Mouse (Mus musculus): ENCODE results near the gene Epha5. TPM values are rescaled to one million over a fixed set of nuclear protein-coding genes. Genes with fewer than 3 reads are reported as not detected.

Epha5 gene
- polyA plus RNA-seq, 1 experiment from 2014 or later = 140 TPM

- WGBS = 14% methylated on average over 4 of the region's 4 CpGs
- ATAC-seq = no peak
- Histone ChIP-seq H3K4me1 (replicated peaks; ENCODE audit: control insufficient read depth, insufficient read depth, low read length) (peaks cover 11% of the 10 kb centered on the region), H3K27me3 (replicated peaks; ENCODE audit: control insufficient read depth, insufficient read depth, low read length) (no peaks in the 10 kb centered on the region), H3K9me3 (ENCODE audit: control insufficient read depth, low read length) (no peaks in the 10 kb centered on the region), H3K27ac (ENCODE audit: low read length) (no peak overlapping the region), H3K36me3 (ENCODE audit: control insufficient read depth, insufficient read depth) (no peaks in the 10 kb centered on the region), H3K9ac (replicated peaks; ENCODE audit: low read depth, low read length) (no peak overlapping the region), H3K4me3 (replicated peaks; ENCODE audit: low read length) (no peak overlapping the region), H3K4me2 (ENCODE audit: low read length) (no peak overlapping the region)
These were observed 97.0 kb downstream of the Epha5 start for GRCm38 (mm10) chr5:84320138-84320537.

- H3K9ac ChIP-seq (replicated peaks; ENCODE audit: low read depth, low read length) = no peak overlapping the region
- H3K27me3 ChIP-seq (replicated peaks; ENCODE audit: control insufficient read depth, insufficient read depth, low read length) = no peaks in the 10 kb centered on the region
- WGBS = 50% methylated on average over 8 of the region's 8 CpGs
- no peak overlapping the region for H3K4me2 ChIP-seq (ENCODE audit: low read length)
- peaks cover 11% of the 10 kb centered on the region for H3K4me1 ChIP-seq (replicated peaks; ENCODE audit: control insufficient read depth, insufficient read depth, low read length)
- no peak overlapping the region for H3K4me3 ChIP-seq (replicated peaks; ENCODE audit: low read length)
- peak; percentile 32; the same call in 1 of the 2 replicates for ATAC-seq
- no peaks in the 10 kb centered on the region for H3K9me3 ChIP-seq (ENCODE audit: control insufficient read depth, low read length)
- H3K27ac ChIP-seq (ENCODE audit: low read length) = no peak overlapping the region
- no peaks in the 10 kb centered on the region for H3K36me3 ChIP-seq (ENCODE audit: control insufficient read depth, insufficient read depth)
These were observed 98.3 kb downstream of the Epha5 start for GRCm38 (mm10) chr5:84318814-84319340.

GRCm38 (mm10) chr5:84317839-84318238 is 99.3 kb downstream of the Epha5 start:
- Histone ChIP-seq H3K36me3 (ENCODE audit: control insufficient read depth, insufficient read depth) (no peaks in the 10 kb centered on the region), H3K4me1 (replicated peaks; ENCODE audit: control insufficient read depth, insufficient read depth, low read length) (peaks cover 11% of the 10 kb centered on the region), H3K27ac (ENCODE audit: low read length) (no peak overlapping the region), H3K9me3 (ENCODE audit: control insufficient read depth, low read length) (no peaks in the 10 kb centered on the region), H3K4me3 (replicated peaks; ENCODE audit: low read length) (no peak overlapping the region), H3K4me2 (ENCODE audit: low read length) (no peak overlapping the region), H3K9ac (replicated peaks; ENCODE audit: low read depth, low read length) (no peak overlapping the region), H3K27me3 (replicated peaks; ENCODE audit: control insufficient read depth, insufficient read depth, low read length) (no peaks in the 10 kb centered on the region)
- WGBS = 66% methylated on average over 4 of the region's 4 CpGs
- ATAC-seq = no peak

GRCm38 (mm10) chr5:84313619-84314018 is 103.6 kb downstream of the Epha5 start:
- H3K36me3 ChIP-seq (ENCODE audit: control insufficient read depth, insufficient read depth) = no peaks in the 10 kb centered on the region

GRCm38 (mm10) chr5:84298878-84299736 is 118.1 kb downstream of the Epha5 start:
- Histone ChIP-seq H3K36me3 (ENCODE audit: control insufficient read depth, insufficient read depth) (no peaks in the 10 kb centered on the region), H3K27me3 (replicated peaks; ENCODE audit: control insufficient read depth, insufficient read depth, low read length) (no peaks in the 10 kb centered on the region), H3K4me2 (ENCODE audit: low read length) (peak overlapping the region; percentile 24), H3K9ac (replicated peaks; ENCODE audit: low read depth, low read length) (no peak overlapping the region), H3K27ac (ENCODE audit: low read length) (no peak overlapping the region), H3K9me3 (ENCODE audit: control insufficient read depth, low read length) (no peaks in the 10 kb centered on the region), H3K4me1 (replicated peaks; ENCODE audit: control insufficient read depth, insufficient read depth, low read length) (peaks cover 8% of the 10 kb centered on the region), H3K4me3 (replicated peaks; ENCODE audit: low read length) (no peak overlapping the region)
- peak; percentile 71 for ATAC-seq
- WGBS = 4% methylated on average over 8 of the region's 8 CpGs

More at GRCm38 (mm10) chr5:84313619-84314018, 103.6 kb downstream of the Epha5 start:
- no peak overlapping the region for H3K27ac ChIP-seq (ENCODE audit: low read length)
- H3K4me1 ChIP-seq (replicated peaks; ENCODE audit: control insufficient read depth, insufficient read depth, low read length) = peaks cover 2% of the 10 kb centered on the region
- no peaks in the 10 kb centered on the region for H3K27me3 ChIP-seq (replicated peaks; ENCODE audit: control insufficient read depth, insufficient read depth, low read length)
- H3K4me3 ChIP-seq (replicated peaks; ENCODE audit: low read length) = no peak overlapping the region
- no peaks in the 10 kb centered on the region for H3K9me3 ChIP-seq (ENCODE audit: control insufficient read depth, low read length)
- no peak overlapping the region for H3K9ac ChIP-seq (replicated peaks; ENCODE audit: low read depth, low read length)
- 68% methylated on average over 4 of the region's 4 CpGs for WGBS
- ATAC-seq = no peak
- no peak overlapping the region for H3K4me2 ChIP-seq (ENCODE audit: low read length)

GRCm38 (mm10) chr5:84289429-84289977 is 127.7 kb downstream of the Epha5 start:
- Histone ChIP-seq H3K9me3 (ENCODE audit: control insufficient read depth, low read length) (no peaks in the 10 kb centered on the region), H3K4me2 (ENCODE audit: low read length) (no peak overlapping the region), H3K4me1 (replicated peaks; ENCODE audit: control insufficient read depth, insufficient read depth, low read length) (peaks cover 5% of the 10 kb centered on the region; the same call in 1 of the 2 replicates), H3K27me3 (replicated peaks; ENCODE audit: control insufficient read depth, insufficient read depth, low read length) (no peaks in the 10 kb centered on the region), H3K4me3 (replicated peaks; ENCODE audit: low read length) (no peak overlapping the region), H3K36me3 (ENCODE audit: control insufficient read depth, insufficient read depth) (no peaks in the 10 kb centered on the region), H3K9ac (replicated peaks; ENCODE audit: low read depth, low read length) (no peak overlapping the region), H3K27ac (ENCODE audit: low read length) (no peak overlapping the region)
- no peak for ATAC-seq
- WGBS = 68% methylated on average over 3 of the region's 3 CpGs

- H3K27ac ChIP-seq (ENCODE audit: low read length) = peak overlapping the region; percentile 8; the same call in 1 of the 2 replicates
- ATAC-seq = peak; percentile 69
- 0 out of 2 replicates have a peak overlapping the region, but pooled peaks have one; percentile 8 for H3K9ac ChIP-seq (replicated peaks; ENCODE audit: low read depth, low read length)
- H3K9me3 ChIP-seq (ENCODE audit: control insufficient read depth, low read length) = no peaks in the 10 kb centered on the region
- peak overlapping the region; percentile 42 for H3K4me2 ChIP-seq (ENCODE audit: low read length)
- no peaks in the 10 kb centered on the region for H3K36me3 ChIP-seq (ENCODE audit: control insufficient read depth, insufficient read depth)
- peak overlapping the region; percentile 10 for H3K4me3 ChIP-seq (replicated peaks; ENCODE audit: low read length)
- H3K27me3 ChIP-seq (replicated peaks; ENCODE audit: control insufficient read depth, insufficient read depth, low read length) = no peaks in the 10 kb centered on the region
- WGBS = 20% methylated on average over 22 of the region's 22 CpGs
- peaks cover 7% of the 10 kb centered on the region for H3K4me1 ChIP-seq (replicated peaks; ENCODE audit: control insufficient read depth, insufficient read depth, low read length)
These were observed 135.7 kb downstream of the Epha5 start for GRCm38 (mm10) chr5:84281290-84282017.

- no peak overlapping the region for H3K27ac ChIP-seq (ENCODE audit: low read length)
- H3K9ac ChIP-seq (replicated peaks; ENCODE audit: low read depth, low read length) = no peak overlapping the region
- no peak overlapping the region for H3K4me3 ChIP-seq (replicated peaks; ENCODE audit: low read length)
- H3K36me3 ChIP-seq (ENCODE audit: control insufficient read depth, insufficient read depth) = no peaks in the 10 kb centered on the region
- H3K9me3 ChIP-seq (ENCODE audit: control insufficient read depth, low read length) = no peaks in the 10 kb centered on the region
- peaks cover 7% of the 10 kb centered on the region for H3K4me1 ChIP-seq (replicated peaks; ENCODE audit: control insufficient read depth, insufficient read depth, low read length)
- no peak for ATAC-seq
- H3K27me3 ChIP-seq (replicated peaks; ENCODE audit: control insufficient read depth, insufficient read depth, low read length) = no peaks in the 10 kb centered on the region
- 95% methylated on average over 1 of the region's 1 CpGs for WGBS
- H3K4me2 ChIP-seq (ENCODE audit: low read length) = no peak overlapping the region
These were observed 140.2 kb downstream of the Epha5 start for GRCm38 (mm10) chr5:84276996-84277395.

GRCm38 (mm10) chr5:84265407-84265806 is 151.8 kb downstream of the Epha5 start:
- H3K9me3 ChIP-seq (ENCODE audit: control insufficient read depth, low read length) = no peaks in the 10 kb centered on the region
- H3K9ac ChIP-seq (replicated peaks; ENCODE audit: low read depth, low read length) = no peak overlapping the region
- ATAC-seq = peak; percentile 52; the same call in 1 of the 2 replicates
- no peak overlapping the region for H3K27ac ChIP-seq (ENCODE audit: low read length)
- H3K27me3 ChIP-seq (replicated peaks; ENCODE audit: control insufficient read depth, insufficient read depth, low read length) = no peaks in the 10 kb centered on the region
- no peak overlapping the region for H3K4me3 ChIP-seq (replicated peaks; ENCODE audit: low read length)
- WGBS = 53% methylated on average over 4 of the region's 4 CpGs
- H3K36me3 ChIP-seq (ENCODE audit: control insufficient read depth, insufficient read depth) = no peaks in the 10 kb centered on the region
- H3K4me1 ChIP-seq (replicated peaks; ENCODE audit: control insufficient read depth, insufficient read depth, low read length) = peaks cover 9% of the 10 kb centered on the region
- H3K4me2 ChIP-seq (ENCODE audit: low read length) = no peak overlapping the region

Measured in forebrain, embryonic 16.5 days (tissue).